Mouse (Mus musculus): ENCODE measurements around the gene Bhlhb9.

DNA sequence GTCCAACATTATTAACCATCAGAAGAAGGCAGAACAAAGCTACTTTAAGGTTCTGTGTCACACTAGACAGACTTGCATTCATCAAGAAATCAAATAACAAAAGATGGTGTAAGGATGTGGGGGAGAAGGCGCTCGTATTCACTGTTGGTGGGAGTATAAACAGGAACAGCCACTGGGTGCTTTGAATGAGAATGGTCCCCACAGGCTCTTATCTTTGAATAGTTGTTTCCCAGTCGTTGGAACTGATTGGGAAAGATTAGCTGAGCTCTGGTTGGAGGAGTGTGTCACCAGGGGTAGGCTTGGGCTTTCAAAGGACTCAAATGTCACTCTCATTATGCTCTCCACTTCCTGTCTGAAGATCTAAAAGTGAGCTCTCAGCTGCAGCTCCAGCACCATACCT is 128.5 kb downstream of the Bhlhb9 start:
- TF ChIP-seq CTCF (conservative IDR thresholded peaks at IDR 0.05 in 1 of 2, IDR thresholded peaks at IDR 0.05 in 1 of 2; ENCODE audit: low read depth in 2 of 2, low read length in 2 of 2) (no peak), EP300 (IDR thresholded peaks at IDR 0.05; ENCODE audit: low read length) (no peak), POLR2A (IDR thresholded peaks at IDR 0.05; ENCODE audit: low read depth, low read length) (no peak), MYC (IDR thresholded peaks at IDR 0.05; ENCODE audit: low read depth, low read length) (no peak), HCFC1 (IDR thresholded peaks at IDR 0.05; ENCODE audit: low read depth, low read length) (no peak), SIN3A (IDR thresholded peaks at IDR 0.05; ENCODE audit: low read length) (no peak), NRF1 (IDR thresholded peaks at IDR 0.05; ENCODE audit: low read depth, low read length) (no peak)

All from CH12.LX (cell line).